Mouse (Mus musculus): ENCODE data around the gene Traf1. TPM values are rescaled to one million over a fixed set of nuclear protein-coding genes. Genes with fewer than 3 reads are reported as not detected.

The Traf1 gene
- polyA plus RNA-seq, 1 experiment from 2014 or later = 2.9 TPM

DNA sequence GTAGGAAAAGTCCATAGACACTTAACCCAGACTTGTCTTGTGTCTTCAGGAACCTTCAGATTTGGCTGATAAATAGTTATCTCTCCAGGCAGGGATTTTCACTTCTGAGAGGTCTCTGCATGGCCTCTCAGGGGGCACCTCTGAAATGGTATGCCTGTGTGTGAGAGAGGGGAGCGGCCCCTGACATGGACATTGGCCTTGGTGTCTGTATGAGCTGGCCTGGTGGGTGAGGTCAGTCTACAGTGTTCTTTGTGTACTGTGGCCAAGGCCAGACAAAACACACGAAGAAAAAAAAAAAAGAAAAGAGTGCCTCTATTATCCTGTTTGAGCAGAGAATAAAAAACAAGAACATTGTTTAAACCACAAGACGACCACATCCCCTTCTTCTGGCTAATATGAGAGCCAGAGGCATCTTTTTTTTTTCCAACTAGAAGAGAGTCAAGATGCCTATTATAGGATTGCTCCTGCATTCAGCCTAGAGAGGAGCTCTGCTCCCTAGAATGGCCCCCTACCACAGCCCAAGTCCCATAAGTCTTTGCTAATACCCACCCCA lies 18.0 kb upstream of the Traf1 start:
- no peak for ATAC-seq (ENCODE audit: low read depth)
- H3K4me2 ChIP-seq = no peak overlapping the region
- no peaks in the 10 kb centered on the region for H3K9me3 ChIP-seq
- H3K4me3 ChIP-seq = no peak overlapping the region
- no peaks in the 10 kb centered on the region for H3K27me3 ChIP-seq
- H3K9ac ChIP-seq = no peak overlapping the region
- no peak overlapping the region for H3K27ac ChIP-seq (replicated peaks)
- H3K36me3 ChIP-seq = no peaks in the 10 kb centered on the region
- H3K4me1 ChIP-seq (replicated peaks) = peaks cover 14% of the 10 kb centered on the region
- 69% methylated on average over 3 of the region's 3 CpGs for WGBS

DNA sequence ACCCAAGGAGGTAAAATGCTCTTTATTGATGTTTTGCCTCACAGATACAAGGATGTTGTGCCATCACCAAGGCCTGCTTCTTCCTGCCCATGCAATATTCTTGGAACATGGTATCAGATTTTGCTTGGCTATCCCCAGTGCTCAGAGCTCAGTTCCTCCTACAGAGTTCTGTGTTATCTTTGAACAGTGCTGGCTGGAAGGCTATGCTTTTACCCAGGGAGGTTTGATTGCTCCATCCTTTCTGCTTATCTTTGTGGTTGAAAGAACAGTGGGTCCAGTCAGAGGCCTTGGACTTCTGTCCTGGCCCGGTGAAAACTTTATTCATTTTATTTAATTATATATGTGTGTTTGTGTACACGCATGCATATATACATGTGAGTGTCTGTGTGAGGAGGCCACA lies 16.7 kb upstream of the Traf1 start:
- 94% methylated on average over 2 of the region's 2 CpGs for WGBS
- Histone ChIP-seq H3K4me2 (no peak overlapping the region), H3K9me3 (no peaks in the 10 kb centered on the region)

DNA sequence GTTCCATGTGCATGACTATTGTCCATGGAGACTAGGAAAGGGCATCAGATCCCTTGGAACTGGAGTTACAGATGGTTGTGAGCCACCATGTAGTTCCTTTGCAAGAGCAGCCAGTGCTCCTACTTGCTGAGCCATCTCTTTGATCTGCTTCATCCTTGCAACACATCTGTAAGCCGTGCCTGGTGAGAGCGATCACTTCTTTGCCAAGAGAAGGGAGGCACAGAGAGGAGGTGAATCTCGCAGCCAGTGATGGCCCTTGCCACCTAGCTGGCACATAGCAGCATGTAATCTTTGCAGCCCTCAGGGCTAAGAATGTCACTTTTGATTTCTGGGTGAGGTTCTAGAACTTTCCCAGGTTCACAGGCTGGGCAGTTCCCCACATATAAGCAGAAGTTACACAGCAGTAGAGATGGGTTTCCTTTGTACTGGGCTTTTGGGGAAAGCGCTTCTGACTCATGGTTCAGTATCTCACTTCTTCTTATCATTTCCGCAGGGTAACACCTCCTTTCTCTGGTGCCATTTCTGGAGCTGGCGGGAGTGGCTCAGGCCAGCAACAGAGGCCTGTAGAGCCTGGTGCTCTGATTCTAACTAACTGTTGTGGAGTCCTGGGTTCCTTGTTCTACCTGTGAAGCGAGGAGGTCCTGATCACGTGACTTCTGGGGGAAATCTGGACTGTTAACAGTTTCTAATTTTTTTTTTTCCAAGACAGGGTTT lies 15.5 kb upstream of the Traf1 start:
- Histone ChIP-seq H3K4me3 (no peak overlapping the region), H3K27me3 (no peaks in the 10 kb centered on the region), H3K36me3 (no peaks in the 10 kb centered on the region), H3K27ac (replicated peaks) (no peak overlapping the region), H3K9ac (no peak overlapping the region), H3K4me2 (no peak overlapping the region), H3K9me3 (no peaks in the 10 kb centered on the region), H3K4me1 (replicated peaks) (peaks cover 2% of the 10 kb centered on the region)
- WGBS = 90% methylated on average over 8 of the region's 8 CpGs
- ATAC-seq (ENCODE audit: low read depth) = no peak

More for the DNA sequence above, 16.7 kb upstream of the Traf1 start:
- Histone ChIP-seq H3K27me3 (no peaks in the 10 kb centered on the region), H3K36me3 (no peaks in the 10 kb centered on the region), H3K27ac (replicated peaks) (no peak overlapping the region), H3K4me3 (no peak overlapping the region), H3K4me1 (replicated peaks) (peaks cover 13% of the 10 kb centered on the region), H3K9ac (no peak overlapping the region)
- no peak for ATAC-seq (ENCODE audit: low read depth)

DNA sequence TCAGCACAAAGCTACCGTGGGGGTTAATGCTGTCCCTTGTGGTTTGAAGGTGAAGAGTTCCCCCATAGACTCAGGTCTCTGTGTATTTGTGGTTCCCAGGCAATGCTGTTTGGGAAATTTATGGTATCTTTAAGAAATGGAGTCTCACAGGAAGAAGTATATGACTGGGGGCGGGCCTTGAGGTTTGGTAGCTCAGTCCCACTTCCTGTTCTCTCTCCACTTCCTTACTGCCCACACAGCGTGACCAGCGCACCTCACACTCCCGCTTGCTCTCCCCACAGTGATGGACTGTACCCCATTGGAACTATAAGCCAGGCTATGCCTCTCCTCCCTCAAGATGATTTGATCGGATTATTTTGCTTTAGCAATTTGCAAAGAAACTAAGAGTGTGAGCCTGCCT lies 14.9 kb upstream of the Traf1 start:
- Histone ChIP-seq H3K27ac (replicated peaks) (no peak overlapping the region), H3K36me3 (no peaks in the 10 kb centered on the region), H3K4me2 (no peak overlapping the region), H3K27me3 (no peaks in the 10 kb centered on the region), H3K9ac (no peak overlapping the region), H3K9me3 (no peaks in the 10 kb centered on the region), H3K4me1 (replicated peaks) (no peaks in the 10 kb centered on the region), H3K4me3 (no peak overlapping the region)
- no peak for ATAC-seq (ENCODE audit: low read depth)
- WGBS = 95% methylated on average over 6 of the region's 6 CpGs

DNA sequence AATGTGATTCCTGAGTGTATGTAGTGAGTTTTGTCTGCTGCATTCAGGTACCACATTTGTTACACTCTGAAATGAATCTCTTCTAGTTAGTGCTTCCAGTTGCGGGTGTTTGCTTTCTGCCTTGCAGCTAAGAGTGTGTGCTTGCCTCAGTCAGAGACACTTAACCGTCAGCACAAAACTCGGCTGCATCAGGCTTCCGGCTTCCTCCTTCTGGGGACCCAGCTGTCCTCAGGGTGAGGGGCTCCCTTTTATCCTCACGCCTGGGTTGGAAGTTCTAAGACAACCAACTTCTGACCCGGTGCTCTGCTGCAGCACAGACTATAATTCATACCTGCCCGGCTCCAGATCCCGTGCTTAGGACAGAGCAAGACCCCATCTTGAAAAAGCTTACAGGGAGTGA lies 11.5 kb upstream of the Traf1 start:
- Histone ChIP-seq H3K36me3 (no peaks in the 10 kb centered on the region), H3K27ac (replicated peaks) (no peak overlapping the region), H3K4me2 (no peak overlapping the region), H3K9me3 (no peaks in the 10 kb centered on the region), H3K4me1 (replicated peaks) (peaks cover 14% of the 10 kb centered on the region), H3K9ac (no peak overlapping the region), H3K4me3 (no peak overlapping the region), H3K27me3 (no peaks in the 10 kb centered on the region)
- ATAC-seq (ENCODE audit: low read depth) = no peak
- 87% methylated on average over 8 of the region's 8 CpGs for WGBS

DNA sequence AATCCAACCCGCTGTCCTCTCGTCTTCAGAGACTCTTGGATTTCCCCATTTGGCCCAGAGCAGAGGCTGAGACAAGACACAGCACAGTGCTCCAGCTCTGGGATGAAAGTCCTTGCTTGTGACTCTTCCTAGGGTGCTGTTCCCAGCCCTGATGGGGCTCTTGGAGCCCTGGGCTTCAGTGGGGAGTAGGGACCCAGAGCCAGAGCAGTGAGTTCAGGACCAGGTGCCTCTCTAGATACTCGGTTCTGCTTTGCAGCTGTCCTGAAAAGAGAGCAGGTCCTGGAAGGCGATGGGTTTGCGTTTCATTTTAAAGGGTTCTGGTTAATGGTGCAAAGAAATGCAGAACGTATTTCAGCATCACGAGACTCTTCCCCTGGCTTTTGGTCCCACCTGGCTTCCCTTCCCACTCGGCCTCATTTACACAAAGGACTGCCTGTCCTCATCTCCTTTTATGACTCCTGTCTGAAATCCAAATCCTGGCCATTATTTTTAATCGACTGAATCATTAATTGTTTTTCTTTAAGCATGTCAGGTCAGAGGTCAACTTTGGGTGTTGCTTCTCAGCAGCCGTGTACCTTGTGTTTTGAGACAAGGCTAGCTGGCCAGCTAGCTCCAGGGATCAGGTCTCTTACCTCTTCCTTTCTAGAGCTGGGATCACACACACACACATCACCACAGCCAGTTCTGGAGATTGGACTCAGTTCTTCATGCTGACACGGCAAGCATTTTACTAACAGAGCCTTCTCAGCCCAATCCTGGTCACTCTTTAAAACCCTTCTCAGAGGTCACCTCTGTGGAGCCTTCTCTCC lies 9.7 kb upstream of the Traf1 start:
- ATAC-seq (ENCODE audit: low read depth) = no peak

DNA sequence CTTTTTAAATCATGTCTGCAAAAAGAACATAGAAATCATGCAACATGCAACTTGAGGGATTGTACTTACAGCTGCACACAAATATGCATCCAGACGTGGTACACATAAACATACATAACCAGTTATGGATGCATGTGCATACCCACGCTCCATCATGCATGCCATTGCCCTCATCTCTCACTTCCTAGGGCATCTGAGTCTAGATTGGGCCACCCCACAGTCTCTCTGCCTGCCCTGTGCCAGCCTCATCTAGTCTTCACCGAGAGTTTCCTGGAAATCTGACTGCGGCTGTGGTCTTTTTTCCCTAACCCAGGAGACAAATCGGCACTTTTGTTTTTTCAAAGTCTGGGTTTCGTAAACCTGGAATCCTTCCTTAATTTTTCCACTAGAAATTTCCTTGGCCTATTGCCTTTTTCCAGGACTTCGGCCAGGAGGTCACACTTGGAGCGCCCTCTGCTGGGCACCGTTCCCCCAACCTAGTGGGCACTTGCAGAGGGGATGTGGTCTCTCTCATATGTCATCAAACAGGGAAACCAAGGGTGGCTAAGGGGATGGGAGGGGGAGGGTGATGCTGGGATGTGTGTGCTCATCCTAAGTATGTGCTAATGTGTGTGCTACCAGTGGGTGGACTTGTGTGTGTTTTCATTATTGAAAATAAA lies 8.6 kb upstream of the Traf1 start:
- H3K27ac ChIP-seq (replicated peaks) = no peak overlapping the region
- H3K4me1 ChIP-seq (replicated peaks) = peaks cover 14% of the 10 kb centered on the region
- H3K9ac ChIP-seq = no peak overlapping the region
- ATAC-seq (ENCODE audit: low read depth) = no peak
- 37% methylated on average over 9 of the region's 9 CpGs for WGBS
- no peaks in the 10 kb centered on the region for H3K27me3 ChIP-seq
- H3K9me3 ChIP-seq = no peaks in the 10 kb centered on the region
- H3K36me3 ChIP-seq = no peaks in the 10 kb centered on the region
- no peak overlapping the region for H3K4me3 ChIP-seq
- H3K4me2 ChIP-seq = no peak overlapping the region

More for the DNA sequence above, 9.7 kb upstream of the Traf1 start:
- Histone ChIP-seq H3K4me2 (no peak overlapping the region), H3K27ac (replicated peaks) (no peak overlapping the region), H3K36me3 (no peaks in the 10 kb centered on the region), H3K27me3 (no peaks in the 10 kb centered on the region), H3K4me3 (no peak overlapping the region), H3K4me1 (replicated peaks) (peaks cover 14% of the 10 kb centered on the region), H3K9ac (no peak overlapping the region), H3K9me3 (no peaks in the 10 kb centered on the region)
- WGBS = 65% methylated on average over 11 of the region's 11 CpGs

DNA sequence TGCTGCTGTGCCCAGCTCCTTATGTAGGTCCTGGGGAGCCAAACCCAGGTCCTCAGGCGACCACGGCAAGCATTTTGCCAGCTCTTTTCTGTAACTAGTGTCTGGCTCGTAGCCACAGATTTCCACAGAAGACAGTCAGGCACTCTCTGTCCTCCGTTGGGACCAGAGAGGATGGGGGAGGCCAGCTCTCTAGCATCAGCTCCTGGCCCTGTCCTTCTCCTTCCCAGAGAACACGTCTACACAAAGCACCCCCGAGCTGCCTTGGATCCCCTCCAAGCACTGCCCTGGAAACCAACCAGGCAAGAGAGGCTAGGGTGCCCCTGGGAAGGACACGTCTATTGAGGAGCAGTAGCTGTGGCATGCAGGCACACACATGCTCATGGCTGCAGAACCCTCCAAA lies 7.6 kb upstream of the Traf1 start:
- H3K4me3 ChIP-seq = no peak overlapping the region
- H3K27ac ChIP-seq (replicated peaks) = no peak overlapping the region
- no peak overlapping the region for H3K9ac ChIP-seq
- ATAC-seq (ENCODE audit: low read depth) = 0 out of 2 replicates have a peak, but pooled peaks have one; percentile 53
- H3K36me3 ChIP-seq = no peaks in the 10 kb centered on the region
- no peaks in the 10 kb centered on the region for H3K9me3 ChIP-seq
- 63% methylated on average over 7 of the region's 7 CpGs for WGBS
- peaks cover 14% of the 10 kb centered on the region for H3K4me1 ChIP-seq (replicated peaks)
- no peaks in the 10 kb centered on the region for H3K27me3 ChIP-seq
- no peak overlapping the region for H3K4me2 ChIP-seq

DNA sequence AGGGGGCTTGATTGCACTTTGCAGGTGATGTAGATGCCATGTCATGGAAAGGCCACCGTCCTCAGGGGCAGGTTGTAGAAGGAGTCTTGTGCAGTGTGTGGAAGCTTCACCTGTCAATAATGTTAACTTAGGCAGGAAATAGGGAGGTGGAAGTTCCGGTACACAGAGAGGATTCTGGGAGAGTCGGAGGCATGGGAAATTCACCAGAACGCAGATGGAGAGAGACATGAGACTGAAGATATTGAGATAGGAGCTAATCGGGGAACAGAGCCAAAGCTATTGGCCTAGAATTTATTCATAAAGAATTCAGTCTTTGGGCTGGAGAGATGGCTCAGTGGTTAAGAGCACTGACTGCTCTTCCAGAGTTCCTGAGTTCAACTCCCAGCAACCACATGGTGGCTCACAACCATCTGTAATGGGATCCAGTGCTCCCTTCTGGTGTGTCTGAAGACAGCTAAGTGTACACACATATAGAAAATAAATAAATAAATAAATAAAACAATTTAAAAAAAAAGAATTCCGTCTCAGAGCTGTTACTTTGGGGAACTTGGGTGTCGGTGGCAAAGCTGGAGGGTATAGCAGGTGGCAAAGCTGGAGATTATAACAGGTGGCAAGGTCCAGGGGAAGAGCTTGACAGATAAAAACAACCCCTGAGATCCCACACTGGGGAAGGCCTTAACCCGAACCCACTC lies 4.8 kb upstream of the Traf1 start:
- H3K36me3 ChIP-seq = no peaks in the 10 kb centered on the region
- H3K4me2 ChIP-seq = no peak overlapping the region
- H3K9ac ChIP-seq = no peak overlapping the region
- no peak overlapping the region for H3K4me3 ChIP-seq
- no peak for ATAC-seq (ENCODE audit: low read depth)
- WGBS = 83% methylated on average over 8 of the region's 8 CpGs
- no peaks in the 10 kb centered on the region for H3K9me3 ChIP-seq
- peaks cover 18% of the 10 kb centered on the region for H3K4me1 ChIP-seq (replicated peaks)
- H3K27me3 ChIP-seq = peaks cover 4% of the 10 kb centered on the region; the same call in 1 of the 2 replicates
- H3K27ac ChIP-seq (replicated peaks) = no peak overlapping the region

DNA sequence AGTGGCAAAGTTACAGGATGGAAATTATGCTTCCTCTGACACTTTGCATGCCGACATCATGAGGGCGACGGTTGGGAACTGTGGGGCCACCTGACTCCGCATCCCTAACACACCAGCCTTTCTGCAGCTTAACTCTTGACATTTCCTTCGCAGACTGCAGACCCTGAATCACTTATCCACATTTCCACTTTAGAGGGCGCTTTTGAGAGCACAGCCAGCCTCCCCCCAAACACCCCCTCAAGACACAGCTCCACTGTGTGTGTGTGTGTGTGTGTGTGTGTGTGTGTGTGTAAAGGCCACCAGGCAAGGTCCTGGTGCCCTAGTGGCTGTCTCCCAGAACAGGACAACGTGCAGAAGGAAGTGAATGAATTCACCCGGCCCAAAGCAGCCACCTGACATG lies 4.2 kb upstream of the Traf1 start:
- H3K4me1 ChIP-seq (replicated peaks) = peaks cover 22% of the 10 kb centered on the region
- H3K9ac ChIP-seq = no peak overlapping the region
- no peak overlapping the region for H3K27ac ChIP-seq (replicated peaks)
- WGBS = 77% methylated on average over 8 of the region's 8 CpGs
- H3K9me3 ChIP-seq = no peaks in the 10 kb centered on the region
- ATAC-seq (ENCODE audit: low read depth) = no peak
- H3K4me3 ChIP-seq = no peak overlapping the region
- no peaks in the 10 kb centered on the region for H3K36me3 ChIP-seq
- no peak overlapping the region for H3K4me2 ChIP-seq
- H3K27me3 ChIP-seq = peaks cover 10% of the 10 kb centered on the region

DNA sequence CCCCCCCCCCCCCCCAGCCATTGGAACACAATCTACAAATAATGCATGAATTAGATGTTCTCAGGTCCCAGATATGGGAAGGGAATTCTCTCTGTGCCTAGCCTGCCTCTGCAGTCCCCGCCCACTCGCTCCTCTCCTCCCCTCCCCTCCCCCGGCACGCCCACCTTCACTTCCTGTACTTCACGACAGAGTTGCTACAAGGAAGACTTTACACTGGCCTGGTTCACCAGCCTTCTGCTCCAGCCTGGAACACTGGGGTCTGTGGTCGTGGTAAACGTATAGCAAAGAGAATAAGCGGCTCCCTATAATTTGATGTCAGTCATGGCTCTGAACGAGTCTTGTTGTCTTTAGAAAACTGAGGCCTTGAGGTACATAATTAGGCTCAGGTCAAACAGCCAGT lies 3.7 kb upstream of the Traf1 start:
- Histone ChIP-seq H3K27me3 (peaks cover 14% of the 10 kb centered on the region), H3K4me1 (replicated peaks) (peaks cover 22% of the 10 kb centered on the region), H3K36me3 (no peaks in the 10 kb centered on the region), H3K4me3 (no peak overlapping the region), H3K4me2 (no peak overlapping the region), H3K9ac (no peak overlapping the region), H3K9me3 (no peaks in the 10 kb centered on the region), H3K27ac (replicated peaks) (no peak overlapping the region)
- no peak for ATAC-seq (ENCODE audit: low read depth)
- 41% methylated on average over 9 of the region's 9 CpGs for WGBS
